Mouse (Mus musculus) sigmoid colon, adult 10 weeks (tissue): ENCODE measurements around the gene Defb19. TPM values are rescaled to one million over a fixed set of nuclear protein-coding genes. Genes with fewer than 3 reads are reported as not detected.

Experiments
- polyA plus RNA-seq: library from polyadenylated mRNA; stranded (reverse); fragments of 350-450 nt; fragmentation: Illumina TruSeq; extraction: RNeasy Lipid Tissue Mini Kit (QIAGEN cat#74804); gene quantifications from one replicate; pipeline ENCODE4 v1.2.3, GENCODE M21; 2014; ENCODE audit warnings: low read depth, low replicate concordance

The Defb19 gene
- polyA plus RNA-seq, result not detected

DNA sequence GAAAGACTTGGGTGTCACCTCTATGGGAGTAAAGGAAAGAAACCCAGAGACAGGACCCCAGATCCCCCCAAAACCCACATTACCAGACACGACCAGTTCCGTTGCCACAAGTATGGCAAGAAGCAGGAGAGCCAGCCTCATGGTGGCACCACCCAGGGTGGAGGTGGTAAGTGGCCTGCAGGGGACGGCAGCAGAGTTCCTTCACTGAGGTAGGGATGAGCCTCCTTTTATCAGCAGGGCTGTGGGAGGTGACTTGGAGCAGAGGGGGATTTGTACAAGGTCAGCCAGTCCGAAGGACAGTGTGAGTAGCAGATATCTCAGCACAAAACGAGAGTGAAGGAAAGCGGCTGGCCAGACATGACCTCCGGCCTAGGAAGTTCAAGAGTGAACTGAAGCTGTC lies at the start of gene Defb19:
Defb19 (minus strand) TSS at position 206 of the 400 bp plus-strand sequence.

GRCm38 (mm10) chr2:152626774-152627591 lies 46.9 kb upstream of the Defb19 start, which contains the start of gene Rem1:
Gene Rem1 (plus strand): TSS chr2:152626951.

GRCm38 (mm10) chr2:152622953-152623352 lies 42.8 kb upstream of the Defb19 start, which contains the start of gene Defb25:
Gene Defb25 (minus strand): TSS chr2:152623053.

DNA sequence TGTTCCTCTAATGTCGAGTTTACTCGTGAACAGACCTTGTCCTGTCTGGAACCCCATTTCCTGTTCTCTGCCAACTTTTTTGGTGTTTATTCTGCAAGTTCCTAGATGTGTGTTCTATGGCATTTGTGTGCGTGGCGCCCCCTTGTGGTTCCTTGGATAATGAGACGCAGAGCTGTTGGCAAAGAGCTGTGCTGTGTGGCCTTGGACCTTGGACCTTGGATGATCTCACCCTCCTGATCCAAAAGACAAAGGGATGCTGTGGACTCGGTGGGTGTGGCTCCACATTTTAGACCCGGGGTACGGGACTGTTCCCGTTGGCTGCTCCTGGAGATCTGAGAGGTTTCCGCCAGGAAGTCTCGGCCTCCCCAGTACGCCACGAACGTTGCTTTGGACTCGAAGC lies 23.9 kb upstream of the Defb19 start, which contains the start of gene Defb36:
Defb36 (plus strand) TSS at position 271 of the 400 bp plus-strand sequence.

GRCm38 (mm10) chr2:152599299-152599698 lies 19.2 kb upstream of the Defb19 start, which contains the start of gene Defb45:
Gene Defb45 (minus strand): TSS chr2:152599399.

GRCm38 (mm10) chr2:152572114-152572794 lies 7.9 kb downstream of the Defb19 start, which contains the start of gene Defb21:
Gene Defb21 (plus strand): TSS chr2:152572744.

DNA sequence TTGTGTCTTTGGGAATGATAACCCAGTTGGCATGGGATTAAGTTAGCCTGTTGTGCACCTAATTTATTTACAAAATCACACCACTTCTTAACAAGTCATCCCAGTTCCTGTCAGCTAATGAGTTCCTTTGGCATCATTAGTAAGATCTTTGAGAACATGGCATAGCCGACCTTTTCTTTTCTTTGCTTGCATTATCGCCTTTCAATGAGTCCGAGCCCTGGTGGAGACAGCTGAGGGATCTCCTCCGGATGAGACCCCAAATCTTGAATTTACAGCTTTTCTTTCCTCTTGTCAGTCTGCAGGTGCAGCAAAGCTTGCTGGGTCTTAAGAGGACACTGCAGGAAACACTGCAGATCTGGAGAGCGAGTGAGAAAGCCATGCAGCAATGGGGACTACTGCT lies 11.1 kb downstream of the Defb19 start, which contains the start of gene Gm17416:
Gm17416 (plus strand) TSS at position 301 of the 400 bp plus-strand sequence.

GRCm38 (mm10) chr2:152539944-152540710 lies 40.0 kb downstream of the Defb19 start, which contains the start of gene Defb29:
Gene Defb29 (minus strand): TSS chr2:152540098.

Other genes starting within 250 kb of the Defb19 start
- 1.8 TPM for gene Rbck1, start 247.7 kb downstream of the Defb19 start, polyA plus RNA-seq
- not detected for gene Trib3, start 236.3 kb downstream of the Defb19 start, polyA plus RNA-seq
- 0.32 TPM for gene Nrsn2, start 203.7 kb downstream of the Defb19 start, polyA plus RNA-seq
- 0.13 TPM for gene Sox12, start 182.2 kb downstream of the Defb19 start, polyA plus RNA-seq
- gene Zcchc3, start 165.3 kb downstream of the Defb19 start, polyA plus RNA-seq, result 1.5 TPM
- gene 6820408C15Rik, start 164.7 kb downstream of the Defb19 start, polyA plus RNA-seq, result not detected
- not detected for gene Defb23, start 115.7 kb downstream of the Defb19 start, polyA plus RNA-seq
- gene Defb20, start 103.2 kb downstream of the Defb19 start, polyA plus RNA-seq, result not detected
- not detected for gene Defb22, start 90.2 kb downstream of the Defb19 start, polyA plus RNA-seq
- gene Defb26, start 68.6 kb downstream of the Defb19 start, polyA plus RNA-seq, result not detected
- gene Defb28, start 62.1 kb downstream of the Defb19 start, polyA plus RNA-seq, result not detected
- not detected for gene Defb29, start 40.2 kb downstream of the Defb19 start, polyA plus RNA-seq
- gene Gm17416, start 11.0 kb downstream of the Defb19 start, polyA plus RNA-seq, result not detected
- gene Defb21, start 7.6 kb downstream of the Defb19 start, polyA plus RNA-seq, result not detected
- gene Defb45, start 19.1 kb upstream of the Defb19 start, polyA plus RNA-seq, result 9.8 TPM
- gene Defb36, start 24.0 kb upstream of the Defb19 start, polyA plus RNA-seq, result not detected
- gene Defb25, start 42.7 kb upstream of the Defb19 start, polyA plus RNA-seq, result not detected
- 2.1 TPM for gene Rem1, start 46.6 kb upstream of the Defb19 start, polyA plus RNA-seq
- gene H13, start 89.1 kb upstream of the Defb19 start, polyA plus RNA-seq, result 28.0 TPM
- 14.9 TPM for gene Mcts2, start 106.7 kb upstream of the Defb19 start, polyA plus RNA-seq
- gene Id1, start 155.9 kb upstream of the Defb19 start, polyA plus RNA-seq, result 111 TPM
- not detected for gene Cox4i2, start 173.9 kb upstream of the Defb19 start, polyA plus RNA-seq